Mouse (Mus musculus) G1E (cell line): ENCODE results near the gene Cdh16.

ENCODE experiments used
- CTCF ChIP-seq: IDR thresholded peaks from 2 replicates; pipeline ENCODE4 v1.5.1; 2012; ENCODE audit warnings: low read depth, low read length, inconsistent platforms, mixed read lengths
- GATA1 ChIP-seq: IDR thresholded peaks from 2 replicates; pipeline ENCODE4 v1.6.1; 2012; ENCODE audit warnings: borderline replicate concordance, low read length, inconsistent platforms, mixed read lengths
- POLR2AphosphoS5 ChIP-seq: IDR thresholded peaks from 2 replicates; pipeline ENCODE4 v1.6.1; 2012; ENCODE audit warnings: low read depth, low read length, inconsistent platforms; ENCODE audit not compliant: insufficient replicate concordance

DNA sequence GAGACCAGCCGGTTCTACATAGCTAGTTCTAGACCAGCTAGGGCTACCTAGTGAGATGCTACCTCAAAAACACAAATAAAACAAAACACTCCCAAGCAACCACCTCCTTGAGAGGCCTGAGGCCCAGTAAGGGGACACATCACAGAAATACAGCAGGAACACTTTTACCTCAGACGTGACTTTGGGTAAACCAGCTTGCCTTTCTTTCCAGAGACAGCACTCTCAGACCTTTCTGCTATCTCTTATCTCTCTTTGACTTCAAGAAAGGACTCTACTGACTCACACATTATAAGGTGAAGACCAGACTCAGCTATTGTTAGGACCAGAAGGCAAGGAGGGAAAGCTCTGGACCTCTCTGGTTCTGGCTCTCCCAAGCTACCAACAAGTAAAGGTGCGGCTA, 33.9 kb downstream of the Cdh16 start:
- no peak for TF ChIP-seq GATA1
- TF ChIP-seq CTCF = no peak
- TF ChIP-seq POLR2AphosphoS5 = no peak
